Mouse (Mus musculus): ENCODE results near the gene Dcst1. TPM values are rescaled to one million over a fixed set of nuclear protein-coding genes. Genes with fewer than 3 reads are reported as not detected.

Dcst1 gene
- total RNA-seq, 2 experiments from 2014 or later, result not detected

DNA sequence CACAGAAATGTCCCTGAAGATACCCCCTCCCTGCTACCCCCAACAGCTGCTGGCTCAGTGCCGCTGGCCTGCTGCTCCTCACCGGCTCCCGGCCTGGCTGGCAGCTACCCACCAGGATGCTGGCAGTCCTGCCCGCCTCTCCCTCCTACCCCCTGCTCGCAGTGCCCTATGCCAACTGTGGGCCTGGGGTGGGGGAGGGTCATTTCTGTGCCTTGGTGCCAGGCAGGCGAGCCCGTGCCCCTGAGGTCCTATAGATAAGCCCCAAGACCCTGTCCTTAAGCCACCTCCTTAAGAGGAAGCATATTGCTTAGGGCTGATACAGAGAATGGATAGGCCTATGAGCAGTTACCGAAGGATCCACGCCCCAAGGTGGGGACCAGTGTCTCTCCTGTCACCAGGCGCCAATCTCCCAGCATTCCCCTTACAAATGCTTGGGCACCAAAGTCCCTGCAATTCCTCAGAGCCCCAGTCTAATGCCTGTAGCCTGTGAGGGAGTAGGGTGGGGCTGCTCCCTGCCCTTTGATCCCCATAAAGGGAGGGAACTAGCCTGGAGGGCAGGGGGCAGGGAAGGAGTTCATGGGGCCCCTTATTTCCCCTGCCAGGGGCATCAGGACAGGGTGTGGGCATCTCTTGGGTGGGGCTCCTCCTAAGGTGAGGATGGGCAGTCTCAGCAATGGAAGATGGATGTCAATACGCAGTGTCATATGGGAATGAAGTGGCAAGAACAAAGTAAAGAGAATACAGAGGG lies 23.3 kb upstream of the Dcst1 start:
- peak in 1 of 2 experiments; percentile 65 for DNase-seq

DNA sequence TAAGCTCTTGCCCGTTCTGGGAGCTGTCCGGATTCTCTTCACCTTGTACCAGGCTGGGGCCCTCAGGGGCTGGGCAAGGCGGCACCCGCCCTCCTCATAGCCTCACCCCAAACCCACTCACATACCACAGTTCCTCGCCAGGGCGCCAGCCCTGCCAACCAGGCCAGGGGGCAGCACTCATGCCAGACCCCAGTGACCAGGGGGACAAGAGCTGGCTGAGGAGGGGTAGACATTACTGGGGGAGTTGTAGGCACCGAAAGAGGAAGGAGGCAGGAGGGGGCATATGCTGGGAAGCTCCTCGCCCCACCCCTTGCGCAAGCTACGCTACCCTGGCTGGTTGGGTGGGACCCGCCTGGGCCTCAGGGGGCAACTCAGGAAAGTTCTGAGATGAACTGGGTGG lies 22.6 kb upstream of the Dcst1 start:
- DNase-seq, result no peak

DNA sequence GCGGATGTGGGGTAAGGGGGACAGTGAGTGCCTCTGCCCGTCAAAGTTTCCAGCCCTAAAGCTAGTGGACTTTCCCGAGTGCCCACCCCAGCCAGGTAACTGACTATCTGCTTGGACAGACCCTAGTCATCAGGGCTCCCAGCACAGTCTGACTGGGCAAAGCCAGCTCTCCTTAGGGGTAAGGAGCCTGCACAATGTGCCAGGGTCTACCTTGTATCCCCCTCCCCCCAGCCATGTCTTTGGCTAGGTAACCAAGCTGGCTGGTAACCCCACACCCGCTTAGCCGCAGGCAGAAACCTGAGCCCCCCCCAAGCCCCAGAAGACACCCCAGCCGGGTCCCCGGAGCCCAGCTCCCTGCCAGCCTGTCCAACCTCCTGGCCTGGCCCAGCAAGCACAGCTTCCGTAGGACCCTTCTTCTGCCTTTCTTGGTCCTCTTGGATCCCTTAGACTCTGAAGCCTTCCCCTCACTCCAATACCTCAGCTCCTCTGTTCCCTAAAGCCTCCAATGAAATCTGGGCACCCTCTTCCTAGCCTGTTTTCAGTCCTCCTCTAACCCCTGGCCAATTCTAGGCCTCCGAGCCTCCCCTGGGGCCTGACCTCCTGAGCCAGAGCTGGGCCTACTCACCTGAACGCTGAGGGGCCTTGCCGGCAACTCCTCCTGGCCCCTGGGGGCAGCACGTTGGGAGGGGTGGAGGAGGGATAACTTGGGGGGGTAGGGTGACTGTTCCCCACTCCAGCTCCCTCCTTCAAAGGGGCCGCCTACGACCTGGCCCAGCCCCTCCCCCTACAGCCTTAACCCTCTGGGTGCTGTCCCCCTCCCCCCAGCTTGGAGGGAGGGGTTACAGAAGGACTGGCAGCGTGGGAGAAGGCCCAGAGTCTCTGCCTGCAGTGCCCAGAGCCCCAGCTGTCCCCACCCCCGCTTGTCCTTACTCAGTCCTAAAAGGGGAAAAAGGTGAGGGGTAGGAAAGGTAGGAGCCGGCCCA lies 21.7 kb upstream of the Dcst1 start:
- no peak for DNase-seq

DNA sequence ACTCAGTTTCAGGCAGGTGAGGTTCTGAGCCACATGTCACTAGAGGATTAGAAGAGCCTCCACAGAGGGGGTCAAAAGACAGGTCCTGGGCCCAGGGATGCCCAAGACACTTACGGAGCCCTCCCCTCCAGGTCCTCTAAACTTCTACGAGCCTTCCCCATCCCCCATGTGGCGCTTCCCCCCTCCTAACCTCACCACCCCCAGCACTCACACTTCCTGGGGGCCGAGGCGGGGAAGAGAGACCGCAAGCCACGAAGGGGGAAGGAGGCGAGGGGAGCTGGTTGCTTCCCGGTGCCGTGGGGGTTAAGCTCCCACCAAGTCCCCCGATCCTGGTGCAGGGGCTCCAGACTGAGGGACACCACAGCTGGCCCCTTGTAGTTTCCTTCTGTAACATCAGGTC lies 20.4 kb upstream of the Dcst1 start:
- DNase-seq, result no peak

DNA sequence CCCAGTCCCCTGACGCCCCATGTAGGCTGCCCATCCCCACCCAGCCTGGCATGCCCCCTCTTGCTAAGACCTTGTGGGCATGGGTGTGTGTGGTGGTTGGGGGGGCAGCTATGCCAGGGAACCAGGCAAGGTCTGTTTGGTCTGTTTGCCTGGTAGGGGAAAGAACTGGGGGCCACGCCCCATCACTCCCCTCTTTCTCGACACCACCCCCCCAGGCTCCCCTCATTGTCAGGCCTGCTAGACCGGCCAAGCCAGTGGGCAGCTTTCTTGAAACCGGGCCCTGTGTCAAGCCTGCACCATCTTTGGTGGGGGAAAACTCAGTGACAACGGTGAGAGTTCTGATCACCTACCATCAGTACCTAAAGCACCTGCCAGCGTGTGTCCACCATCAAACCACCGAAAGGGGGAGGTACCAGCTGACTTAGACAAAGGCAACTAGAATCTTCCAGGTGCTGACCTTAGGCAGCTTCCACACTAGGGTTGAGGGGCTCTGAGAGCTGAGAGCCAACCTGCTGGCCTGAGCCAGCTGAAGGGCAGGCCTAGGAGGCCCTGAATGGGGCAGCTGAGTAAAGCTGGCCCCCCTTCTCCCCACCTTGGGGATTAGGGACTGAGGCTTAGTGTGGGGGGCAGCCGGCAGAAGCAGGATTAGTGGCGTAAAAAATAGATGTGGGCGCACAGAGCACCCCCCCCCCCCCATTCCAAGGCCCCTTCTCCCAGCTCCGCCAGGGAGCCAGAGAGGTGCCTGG lies 19.5 kb upstream of the Dcst1 start:
- DNase-seq, result no peak

DNA sequence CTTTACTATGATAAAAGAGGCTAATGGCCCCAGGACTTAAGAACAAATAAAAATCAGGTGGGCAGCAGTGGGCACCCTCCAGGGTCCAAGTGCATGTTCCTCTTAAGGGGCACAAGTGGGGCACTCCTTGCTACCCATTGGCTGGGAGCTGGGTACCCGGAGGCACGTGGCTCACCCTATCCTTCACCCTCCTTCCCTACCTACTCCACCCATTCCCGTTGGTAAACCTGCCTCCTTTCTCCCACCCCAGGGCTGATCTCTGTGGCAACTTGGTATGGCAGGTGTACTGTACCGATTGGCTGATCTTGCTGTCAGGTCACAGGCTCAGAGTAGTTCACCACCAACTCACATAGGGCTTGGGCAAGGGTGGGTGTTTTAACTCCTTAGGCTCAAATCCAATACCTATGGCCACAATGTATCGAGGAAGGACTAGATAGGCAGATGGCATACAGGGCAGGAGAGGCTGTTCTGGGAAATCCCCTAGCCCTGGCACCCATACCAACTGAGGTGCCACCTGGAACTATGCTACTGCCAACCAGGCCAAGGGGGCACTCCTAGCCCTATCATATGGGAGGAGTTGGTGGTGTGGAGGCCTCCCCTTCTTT lies 18.7 kb upstream of the Dcst1 start:
- DNase-seq, result no peak

DNA sequence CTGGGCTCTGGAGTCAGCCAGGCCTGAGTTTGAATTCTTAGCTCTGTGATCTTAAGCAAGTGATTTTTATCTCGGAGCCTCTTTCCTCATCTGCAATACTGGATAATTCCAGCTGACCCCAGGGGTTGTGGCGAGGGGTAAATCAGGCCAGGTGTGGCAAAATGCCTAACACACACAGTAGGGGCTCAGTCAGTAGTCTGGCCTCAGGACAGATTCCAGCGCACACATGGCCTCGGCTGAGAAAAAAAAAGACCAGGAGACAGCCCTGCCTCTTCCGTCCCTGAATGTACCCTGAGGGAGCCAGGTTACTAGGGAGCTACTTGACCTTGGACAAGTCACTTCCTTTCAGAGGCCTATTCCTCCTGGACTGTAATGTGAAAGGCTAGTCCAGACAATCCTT lies 17.9 kb upstream of the Dcst1 start:
- no peak for DNase-seq

DNA sequence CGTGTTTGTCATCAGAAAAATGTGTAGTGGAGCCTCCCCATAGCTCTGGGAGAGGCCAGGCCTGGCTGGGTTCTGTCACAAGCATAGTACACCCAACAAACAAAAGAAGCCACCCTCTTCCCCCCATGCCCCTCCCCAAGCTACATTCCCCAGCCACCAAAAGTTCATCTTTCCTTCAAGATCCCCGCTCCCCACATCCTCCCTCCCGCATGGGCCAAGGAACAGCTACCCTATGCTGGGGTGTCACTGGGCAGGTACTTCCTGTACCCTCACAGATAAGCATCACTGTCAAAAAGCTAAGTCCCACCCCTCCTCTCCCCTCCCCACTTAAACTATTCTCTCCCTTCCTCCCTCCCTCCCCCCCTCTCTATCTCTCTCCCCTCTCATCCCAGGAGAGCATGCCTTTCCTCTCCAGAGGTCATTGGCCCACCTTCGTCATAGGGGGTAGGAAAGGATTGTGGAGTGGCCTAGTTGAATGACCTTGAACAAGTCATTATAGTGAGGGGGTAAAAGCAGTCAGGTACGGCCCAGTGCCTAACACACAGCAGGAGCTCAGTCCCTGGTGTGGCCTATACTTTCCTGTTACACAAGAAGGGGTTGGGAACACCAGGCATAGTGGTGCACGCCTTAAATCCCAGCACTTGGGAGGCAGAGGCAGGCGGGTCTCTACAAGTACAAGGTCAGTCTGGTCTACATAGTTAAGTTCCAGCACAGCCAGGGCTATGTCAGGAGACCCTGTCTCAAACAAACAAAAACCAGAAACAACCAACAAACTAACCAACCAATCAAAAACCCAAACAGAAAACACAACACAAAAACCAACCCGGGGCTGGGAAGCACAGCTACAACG lies 17.2 kb upstream of the Dcst1 start:
- DNase-seq, result no peak

DNA sequence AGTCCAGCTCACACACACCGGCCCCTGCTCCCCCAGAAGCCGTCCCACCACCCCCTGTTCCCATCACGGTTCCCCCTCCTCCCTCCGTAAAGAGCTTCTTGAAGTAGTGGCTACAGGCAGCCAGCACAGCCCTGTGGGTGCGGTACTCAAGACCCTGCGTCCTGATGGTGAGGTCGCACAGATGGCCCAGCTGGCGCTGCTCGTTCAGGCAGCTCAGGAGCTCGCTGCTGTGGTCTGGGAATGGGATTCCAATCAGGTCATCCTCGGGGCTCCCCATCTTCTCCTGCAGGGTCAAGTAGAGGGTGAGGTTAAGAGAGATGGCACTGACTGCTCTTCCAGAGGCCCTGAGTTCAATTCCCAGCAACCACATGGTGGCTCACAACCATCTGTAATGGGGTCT lies 16.2 kb upstream of the Dcst1 start:
- no peak for DNase-seq

DNA sequence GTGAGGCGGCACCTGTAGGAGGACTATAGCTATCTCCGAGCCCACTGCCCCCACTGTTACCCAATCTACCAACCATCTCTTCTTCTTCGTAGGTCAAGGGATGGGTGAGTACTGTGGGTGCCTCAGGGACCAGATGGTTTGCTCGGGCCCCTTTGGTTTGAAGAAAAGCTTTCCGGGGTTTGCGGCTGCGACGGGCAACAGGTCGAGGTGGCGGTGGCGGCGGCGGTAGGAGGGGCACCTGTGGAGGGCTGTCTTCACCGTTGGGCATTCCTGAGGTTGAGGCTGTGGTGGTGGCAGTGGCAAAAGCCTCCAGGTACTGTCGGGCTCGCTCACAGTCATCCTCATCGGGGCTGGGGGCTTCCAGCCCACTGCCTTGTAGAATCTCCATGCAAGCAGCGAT lies 15.7 kb upstream of the Dcst1 start:
- no peak for DNase-seq

DNA sequence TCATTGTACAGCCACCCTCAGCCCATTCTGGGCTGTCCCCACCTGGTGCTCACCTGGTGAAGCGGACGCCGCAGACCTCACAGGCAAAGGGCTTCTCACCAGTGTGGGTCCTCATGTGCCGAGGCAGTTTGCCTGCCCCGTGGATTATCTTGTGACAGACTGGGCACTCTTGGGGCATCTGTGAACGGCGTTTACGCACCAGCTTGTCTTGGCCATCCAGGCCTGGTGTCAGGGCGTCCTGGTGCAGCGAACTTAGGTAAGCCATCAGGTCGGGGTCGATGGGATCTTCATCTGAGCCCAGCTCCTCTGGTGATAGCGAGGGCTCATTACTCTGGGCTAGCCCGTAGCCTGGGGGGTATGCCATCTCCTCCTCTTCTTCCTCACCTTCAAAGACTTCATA lies 15.2 kb upstream of the Dcst1 start:
- DNase-seq, result no peak

DNA sequence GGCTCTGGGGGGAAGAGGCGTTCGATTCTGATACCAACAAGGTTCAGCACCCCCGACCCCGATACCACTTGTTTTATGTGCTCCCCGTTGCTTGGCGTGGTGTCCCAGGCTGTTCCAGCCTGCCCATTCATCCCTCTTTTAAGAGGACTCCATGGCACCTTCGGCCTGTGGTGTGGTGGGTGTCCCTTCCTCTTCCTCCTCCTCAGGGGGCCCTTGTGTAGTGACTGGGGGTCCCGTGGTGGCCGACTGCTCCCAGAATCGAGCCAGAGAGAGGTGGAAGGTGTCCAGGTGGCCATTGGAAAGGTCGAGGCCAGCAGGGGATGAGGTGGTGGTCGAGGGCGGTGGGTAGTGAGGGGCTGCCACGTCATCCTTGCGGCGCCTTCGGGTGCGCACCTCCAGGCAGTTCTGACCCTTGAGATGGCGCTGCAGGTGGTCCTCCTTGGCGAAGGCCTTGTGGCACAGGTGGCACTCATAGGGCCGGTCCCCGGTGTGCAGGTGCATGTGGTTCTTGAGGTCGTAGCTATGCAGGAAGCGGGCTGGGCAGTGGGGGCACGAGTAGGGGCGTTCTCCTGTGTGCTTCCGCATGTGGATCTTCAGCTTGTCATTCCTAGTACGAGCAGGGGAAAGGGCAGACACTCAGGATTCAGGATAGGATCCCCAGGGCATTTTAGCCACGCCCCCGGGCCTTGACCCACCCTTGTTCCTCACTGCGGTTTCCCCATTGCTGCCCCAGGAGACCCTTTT lies 14.5 kb upstream of the Dcst1 start:
- no peak for DNase-seq

DNA sequence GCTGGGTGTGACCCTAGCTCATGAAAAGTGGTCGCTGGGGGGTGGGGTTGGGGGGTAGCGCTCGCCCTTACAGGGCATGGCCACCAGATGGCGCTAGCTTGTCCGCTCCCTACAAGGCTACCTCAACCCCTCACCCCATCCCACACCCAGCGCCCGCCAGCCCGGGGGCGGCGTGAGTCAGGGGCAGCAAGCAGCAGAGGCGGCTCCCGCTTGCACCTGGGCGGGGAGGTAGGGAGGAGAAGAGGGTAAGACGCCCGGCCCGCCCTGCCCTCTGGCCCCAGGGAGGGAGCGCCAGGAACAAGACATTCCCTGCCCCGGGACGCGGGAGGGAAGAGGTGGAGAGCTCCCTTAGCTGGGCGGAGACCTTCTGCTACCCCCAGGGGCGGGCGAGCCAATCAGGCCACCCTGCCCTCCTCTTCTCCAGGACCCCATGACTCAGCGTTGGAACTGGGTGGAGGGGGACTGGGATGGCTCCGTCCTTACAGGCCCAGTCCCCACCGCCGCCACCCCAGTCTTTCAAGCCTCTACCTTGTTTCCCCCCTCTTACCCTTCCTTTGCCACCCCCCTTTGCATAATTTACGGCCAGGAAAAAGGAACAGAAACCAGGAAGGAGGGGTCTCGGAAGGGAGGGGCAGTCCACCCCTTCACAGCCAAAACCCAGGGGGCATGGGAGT lies 13.5 kb upstream of the Dcst1 start:
- peak; percentile 78 for DNase-seq

DNA sequence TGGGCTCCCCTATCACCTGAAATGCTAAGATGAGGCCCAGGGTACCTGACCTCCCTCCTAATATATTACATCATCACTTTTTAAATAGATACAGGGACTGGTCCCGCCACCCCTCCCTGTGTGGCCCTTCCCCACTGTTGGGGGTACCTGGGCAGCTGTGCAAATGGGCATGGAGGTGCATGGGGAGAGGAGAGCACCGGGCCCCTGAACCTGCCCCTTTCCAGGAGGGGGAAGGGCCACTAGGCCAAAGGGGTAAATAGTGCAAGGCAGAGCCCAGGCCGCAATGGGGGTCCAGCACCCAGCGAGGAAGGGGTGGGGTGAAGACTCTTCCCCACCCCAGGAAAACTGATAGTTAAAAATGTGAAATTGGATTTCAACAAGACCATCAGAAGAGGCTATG lies 12.8 kb upstream of the Dcst1 start:
- DNase-seq, result no peak

DNA sequence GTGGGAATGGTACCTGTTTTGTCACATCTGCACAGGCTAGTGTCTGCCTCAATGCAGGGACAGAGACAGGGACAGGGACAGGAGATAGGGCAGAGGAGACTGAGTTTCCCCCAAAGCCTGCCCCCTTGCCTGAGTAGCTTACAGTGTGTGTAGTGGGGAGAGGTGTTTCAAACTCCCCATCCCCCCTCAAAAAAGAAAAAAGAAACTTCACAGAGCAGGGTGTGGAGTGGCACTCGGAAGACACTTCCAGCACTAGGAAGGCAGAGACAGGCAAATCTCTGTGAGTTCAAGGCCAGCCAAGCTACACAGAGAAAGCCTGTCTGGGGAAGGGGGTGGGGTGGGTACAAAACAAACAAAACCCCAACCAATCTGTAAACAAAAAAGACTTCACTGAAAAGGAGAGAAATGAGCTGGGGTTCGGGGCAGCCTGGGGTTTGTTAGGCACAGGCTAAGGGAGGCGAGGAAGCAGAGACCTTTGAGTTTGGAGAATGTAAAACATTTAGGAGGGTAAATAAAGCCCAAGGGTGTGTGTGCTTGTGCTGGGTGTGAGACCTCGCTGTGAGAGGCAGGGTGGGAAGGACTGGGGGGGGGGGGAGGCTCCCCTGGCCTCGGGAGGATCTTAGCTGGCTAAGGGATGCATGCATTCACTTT lies 8.7 kb upstream of the Dcst1 start:
- no peak for DNase-seq

DNA sequence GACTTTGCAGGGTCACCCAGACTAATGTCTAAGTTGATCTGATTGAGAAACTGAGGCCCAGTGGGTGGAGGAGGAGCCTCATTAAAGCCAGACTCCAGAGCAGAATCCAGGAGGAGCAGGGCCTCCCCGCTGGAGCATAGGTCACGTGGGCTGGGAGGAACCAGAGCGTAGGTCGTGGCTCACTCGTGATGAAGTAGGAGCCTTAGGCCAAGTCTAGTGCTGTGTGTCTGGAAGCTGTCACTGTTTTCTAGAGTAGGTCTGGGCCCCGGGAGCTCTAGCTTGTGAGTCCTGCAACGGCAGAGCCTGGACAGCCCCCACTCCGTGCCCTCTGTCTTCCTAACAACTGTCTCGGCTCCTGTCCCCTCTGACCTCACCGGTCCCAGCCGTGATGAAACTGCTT lies 2.3 kb upstream of the Dcst1 start:
- DNase-seq, result no peak

DNA sequence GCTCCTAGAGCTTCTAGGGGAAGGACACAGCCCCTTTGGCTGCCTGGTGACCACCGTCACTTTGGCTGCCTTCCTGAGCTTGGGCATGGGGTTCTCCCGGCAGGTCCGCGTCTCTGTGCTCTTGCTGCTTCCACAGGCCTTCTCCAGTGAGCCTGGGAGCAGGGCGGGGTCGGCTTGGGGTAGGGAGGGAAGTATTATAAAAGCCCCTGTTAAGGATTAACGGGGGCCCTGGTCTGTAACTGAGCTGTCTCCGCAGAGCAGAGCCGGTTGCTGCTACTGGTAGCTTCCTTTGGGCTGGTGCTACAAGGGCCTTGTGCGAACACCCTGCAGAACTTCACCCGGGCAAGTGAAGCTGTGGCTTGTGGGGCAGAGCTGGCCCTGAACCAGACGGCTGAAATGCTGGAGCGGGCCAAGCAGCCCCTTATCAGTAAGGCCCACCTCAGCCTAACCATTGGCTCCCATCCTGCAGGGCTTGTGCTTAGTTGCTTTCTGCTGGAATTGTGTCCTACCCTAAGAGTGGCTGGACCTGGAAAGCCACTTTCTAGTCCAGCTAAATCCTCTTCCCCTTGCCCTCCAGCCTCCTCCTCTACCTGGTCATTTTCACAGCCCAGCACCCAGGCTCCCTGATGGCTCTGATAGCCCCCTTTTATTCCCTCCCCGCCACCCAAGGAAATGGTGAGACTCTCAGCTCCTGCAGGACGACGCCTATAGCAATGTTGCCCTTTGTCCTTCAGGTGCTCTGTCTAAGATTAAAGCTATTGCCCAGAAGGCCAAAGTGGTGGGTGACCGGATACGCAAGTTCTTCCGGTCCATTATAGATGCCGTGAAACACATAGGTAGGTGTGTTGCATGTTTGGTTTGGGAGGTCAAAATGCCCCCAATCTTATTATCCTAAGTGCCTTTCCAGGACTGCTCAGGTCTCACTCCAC lies 697 bp upstream of the Dcst1 start:
- no peak for DNase-seq

DNA sequence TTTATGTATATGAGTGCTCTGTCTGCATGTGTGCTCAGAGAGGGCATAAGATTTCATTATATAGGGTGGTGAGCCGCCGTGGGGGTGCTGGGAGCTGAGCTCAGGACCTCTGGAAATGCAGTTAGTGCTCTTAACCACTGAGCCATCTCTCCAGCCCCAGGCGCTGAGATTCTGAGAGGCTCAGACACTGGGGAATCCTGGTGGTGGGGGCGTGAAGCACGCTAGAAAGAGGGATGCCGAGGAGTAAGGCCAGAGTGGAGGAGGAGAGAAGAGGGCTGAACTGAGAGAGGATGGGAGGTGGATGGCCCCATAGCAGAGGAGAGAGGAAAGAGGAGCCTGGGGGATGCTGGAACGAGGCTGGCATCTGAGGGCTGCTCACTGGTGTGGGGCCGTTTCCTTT lies 422 bp downstream of the Dcst1 start:
- no peak for DNase-seq

DNA sequence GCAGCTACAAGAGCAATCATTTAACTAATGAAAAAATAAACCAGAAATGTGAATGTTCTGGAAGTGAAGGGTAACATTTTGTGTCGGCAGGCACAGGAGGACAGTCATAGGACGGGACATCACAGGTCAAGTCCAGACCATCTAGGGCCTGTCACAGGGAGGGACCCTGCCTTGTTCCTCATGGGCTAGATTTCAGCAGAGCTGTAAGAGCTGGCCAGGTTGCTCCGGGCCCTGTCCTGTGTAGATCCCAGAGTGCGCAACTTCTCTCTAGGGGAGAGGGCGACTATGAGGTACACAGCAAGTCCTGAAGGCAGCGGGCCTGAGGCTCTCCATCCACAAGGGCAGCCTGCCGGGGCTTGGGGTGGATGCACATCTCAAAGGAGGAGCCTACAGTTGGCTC lies 3.4 kb downstream of the Dcst1 start, which contains the start of gene Dcst2:
Dcst2 (plus strand) TSS at position 301 of the 400 bp plus-strand sequence.
- DNase-seq, result no peak
